Mouse (Mus musculus): ENCODE results near the gene Ugcg. TPM values are rescaled to one million over a fixed set of nuclear protein-coding genes. Genes with fewer than 3 reads are reported as not detected.

Ugcg gene
- polyA plus RNA-seq, 1 experiment, result 62.0 TPM

- no peak overlapping the region for H3K4me3 ChIP-seq (replicated peaks; ENCODE audit: insufficient read depth, low read depth, low read length)
- H3K4me1 ChIP-seq (ENCODE audit: control insufficient read depth, insufficient read depth, low read length), result no peaks in the 10 kb centered on the region
- no peak overlapping the region for H3K27ac ChIP-seq (ENCODE audit: insufficient read depth, low read length)
- DNase-seq, result no peak
- no peak for TF ChIP-seq CTCF (IDR thresholded peaks at IDR 0.05; ENCODE audit: borderline replicate concordance, insufficient read depth, low read depth, low read length)
- TF ChIP-seq POLR2A (IDR thresholded peaks at IDR 0.05; ENCODE audit: borderline replicate concordance, insufficient read depth, low read length), result no peak
- 95% methylated on average over 3 of the region's 3 CpGs for WGBS
- no peaks in the 10 kb centered on the region for H3K27me3 ChIP-seq (ENCODE audit: control insufficient read depth, insufficient read depth, low read length)
These were observed 26.5 kb downstream of the Ugcg start for GRCm38 (mm10) chr4:59215585-59215984.

- H3K4me3 ChIP-seq (replicated peaks; ENCODE audit: insufficient read depth, low read depth, low read length), result no peak overlapping the region
- H3K27ac ChIP-seq (ENCODE audit: insufficient read depth, low read length), result no peak overlapping the region
- H3K27me3 ChIP-seq (ENCODE audit: control insufficient read depth, insufficient read depth, low read length), result no peaks in the 10 kb centered on the region
- no peaks in the 10 kb centered on the region for H3K4me1 ChIP-seq (ENCODE audit: control insufficient read depth, insufficient read depth, low read length)
- WGBS, result 94% methylated on average over 7 of the region's 7 CpGs
- DNase-seq, result no peak
- TF ChIP-seq POLR2A (IDR thresholded peaks at IDR 0.05; ENCODE audit: borderline replicate concordance, insufficient read depth, low read length) (no peak), CTCF (IDR thresholded peaks at IDR 0.05; ENCODE audit: borderline replicate concordance, insufficient read depth, low read depth, low read length) (no peak)
These were observed 28.0 kb downstream of the Ugcg start for GRCm38 (mm10) chr4:59217101-59217500.

- Histone ChIP-seq H3K27me3 (ENCODE audit: control insufficient read depth, insufficient read depth, low read length) (no peaks in the 10 kb centered on the region), H3K4me3 (replicated peaks; ENCODE audit: insufficient read depth, low read depth, low read length) (no peak overlapping the region)
- TF ChIP-seq CTCF (IDR thresholded peaks at IDR 0.05; ENCODE audit: borderline replicate concordance, insufficient read depth, low read depth, low read length) (no peak), POLR2A (IDR thresholded peaks at IDR 0.05; ENCODE audit: borderline replicate concordance, insufficient read depth, low read length) (no peak)
These were observed 29.1 kb downstream of the Ugcg start for GRCm38 (mm10) chr4:59218154-59218553.

GRCm38 (mm10) chr4:59222226-59222625 lies 33.2 kb downstream of the Ugcg start:
- TF ChIP-seq POLR2A (IDR thresholded peaks at IDR 0.05; ENCODE audit: borderline replicate concordance, insufficient read depth, low read length) (no peak), CTCF (IDR thresholded peaks at IDR 0.05; ENCODE audit: borderline replicate concordance, insufficient read depth, low read depth, low read length) (no peak)
- DNase-seq, result no peak
- WGBS, result 94% methylated on average over 9 of the region's 9 CpGs
- Histone ChIP-seq H3K4me3 (replicated peaks; ENCODE audit: insufficient read depth, low read depth, low read length) (no peak overlapping the region), H3K27me3 (ENCODE audit: control insufficient read depth, insufficient read depth, low read length) (no peaks in the 10 kb centered on the region), H3K4me1 (ENCODE audit: control insufficient read depth, insufficient read depth, low read length) (no peaks in the 10 kb centered on the region), H3K27ac (ENCODE audit: insufficient read depth, low read length) (no peak overlapping the region)

More at GRCm38 (mm10) chr4:59218154-59218553, 29.1 kb downstream of the Ugcg start:
- Histone ChIP-seq H3K4me1 (ENCODE audit: control insufficient read depth, insufficient read depth, low read length) (no peaks in the 10 kb centered on the region), H3K27ac (ENCODE audit: insufficient read depth, low read length) (no peak overlapping the region)
- 88% methylated on average over 7 of the region's 7 CpGs for WGBS
- DNase-seq, result no peak

GRCm38 (mm10) chr4:59223055-59223615 lies 34.1 kb downstream of the Ugcg start:
- Histone ChIP-seq H3K4me1 (ENCODE audit: control insufficient read depth, insufficient read depth, low read length) (no peaks in the 10 kb centered on the region), H3K27me3 (ENCODE audit: control insufficient read depth, insufficient read depth, low read length) (no peaks in the 10 kb centered on the region), H3K27ac (ENCODE audit: insufficient read depth, low read length) (no peak overlapping the region), H3K4me3 (replicated peaks; ENCODE audit: insufficient read depth, low read depth, low read length) (no peak overlapping the region)
- DNase-seq, result no peak
- no peak for TF ChIP-seq POLR2A (IDR thresholded peaks at IDR 0.05; ENCODE audit: borderline replicate concordance, insufficient read depth, low read length)
- TF ChIP-seq CTCF (IDR thresholded peaks at IDR 0.05; ENCODE audit: borderline replicate concordance, insufficient read depth, low read depth, low read length), result no peak
- WGBS, result 85% methylated on average over 5 of the region's 5 CpGs

GRCm38 (mm10) chr4:59224889-59225288 lies 35.8 kb downstream of the Ugcg start:
- no peak for DNase-seq
- no peaks in the 10 kb centered on the region for H3K27me3 ChIP-seq (ENCODE audit: control insufficient read depth, insufficient read depth, low read length)
- TF ChIP-seq POLR2A (IDR thresholded peaks at IDR 0.05; ENCODE audit: borderline replicate concordance, insufficient read depth, low read length), result no peak
- no peak for TF ChIP-seq CTCF (IDR thresholded peaks at IDR 0.05; ENCODE audit: borderline replicate concordance, insufficient read depth, low read depth, low read length)
- no peak overlapping the region for H3K27ac ChIP-seq (ENCODE audit: insufficient read depth, low read length)
- no peak overlapping the region for H3K4me3 ChIP-seq (replicated peaks; ENCODE audit: insufficient read depth, low read depth, low read length)
- WGBS, result 80% methylated on average over 4 of the region's 4 CpGs
- H3K4me1 ChIP-seq (ENCODE audit: control insufficient read depth, insufficient read depth, low read length), result no peaks in the 10 kb centered on the region

GRCm38 (mm10) chr4:59227047-59227446 lies 38.0 kb downstream of the Ugcg start:
- 95% methylated on average over 9 of the region's 9 CpGs for WGBS
- H3K4me3 ChIP-seq (replicated peaks; ENCODE audit: insufficient read depth, low read depth, low read length), result no peak overlapping the region
- DNase-seq, result no peak
- no peak for TF ChIP-seq POLR2A (IDR thresholded peaks at IDR 0.05; ENCODE audit: borderline replicate concordance, insufficient read depth, low read length)
- TF ChIP-seq CTCF (IDR thresholded peaks at IDR 0.05; ENCODE audit: borderline replicate concordance, insufficient read depth, low read depth, low read length), result no peak
- no peaks in the 10 kb centered on the region for H3K4me1 ChIP-seq (ENCODE audit: control insufficient read depth, insufficient read depth, low read length)
- H3K27me3 ChIP-seq (ENCODE audit: control insufficient read depth, insufficient read depth, low read length), result no peaks in the 10 kb centered on the region
- H3K27ac ChIP-seq (ENCODE audit: insufficient read depth, low read length), result no peak overlapping the region

- no peaks in the 10 kb centered on the region for H3K27me3 ChIP-seq (ENCODE audit: control insufficient read depth, insufficient read depth, low read length)
- H3K27ac ChIP-seq (ENCODE audit: insufficient read depth, low read length), result no peak overlapping the region
- no peak for TF ChIP-seq POLR2A (IDR thresholded peaks at IDR 0.05; ENCODE audit: borderline replicate concordance, insufficient read depth, low read length)
- TF ChIP-seq CTCF (IDR thresholded peaks at IDR 0.05; ENCODE audit: borderline replicate concordance, insufficient read depth, low read depth, low read length), result no peak
- no peaks in the 10 kb centered on the region for H3K4me1 ChIP-seq (ENCODE audit: control insufficient read depth, insufficient read depth, low read length)
- no peak overlapping the region for H3K4me3 ChIP-seq (replicated peaks; ENCODE audit: insufficient read depth, low read depth, low read length)
- DNase-seq, result no peak
These were observed 39.9 kb downstream of the Ugcg start for GRCm38 (mm10) chr4:59228951-59229350.
